Mouse (Mus musculus) intestine, embryonic 16.5 days (tissue): ENCODE measurements around the gene Nars2. TPM values are rescaled to one million over a fixed set of nuclear protein-coding genes. Genes with fewer than 3 reads are reported as not detected.
"Not testable (repeated sequence)": the region's sequence is repeated elsewhere in the genome, so short reads cannot be mapped to it uniquely, and the experiment has no call there.

Experiments used
- ATAC-seq: fragments of 200-750 bp; cut with Nextera tagmentation; 2 replicates; pipeline ENCODE4 v1.8.0; 2017; ENCODE audit warnings: moderate TSS enrichment, moderate library complexity
- H3K27ac ChIP-seq: fragments of 300-500 bp; sonication (generic); 2 replicates; pipeline ENCODE4 v1.5.1; 2014; ENCODE audit warnings: mild to moderate bottlenecking, low read length
- H3K27me3 ChIP-seq: fragments of 300-500 bp; sonication (generic); replicated peaks from 2 replicates; pipeline ENCODE4 v1.6.1; 2014; ENCODE audit warnings: low read length, control low read depth, mixed read lengths; ENCODE audit not compliant: control insufficient read depth, insufficient read depth
- H3K36me3 ChIP-seq: fragments of 300-500 bp; sonication (generic); 2 replicates; pipeline ENCODE4 v1.6.1; 2014; ENCODE audit warnings: low read length, control low read depth; ENCODE audit not compliant: control insufficient read depth, insufficient read depth
- H3K4me1 ChIP-seq: fragments of 300-500 bp; sonication (generic); 2 replicates; pipeline ENCODE4 v1.6.1; 2014; ENCODE audit warnings: low read length, control low read depth, mixed read lengths; ENCODE audit not compliant: control insufficient read depth, insufficient read depth
- H3K4me2 ChIP-seq: fragments of 300-500 bp; sonication (generic); 2 replicates; pipeline ENCODE4 v1.6.1; 2014; ENCODE audit warnings: low read depth, low read length, control low read depth
- H3K4me3 ChIP-seq: fragments of 300-500 bp; sonication (generic); 2 replicates; pipeline ENCODE4 v1.5.1; 2014; ENCODE audit warnings: mild to moderate bottlenecking, low read length
- H3K9ac ChIP-seq: fragments of 300-500 bp; sonication (generic); 2 replicates; pipeline ENCODE4 v1.6.1; 2014; ENCODE audit warnings: low read depth, low read length
- H3K9me3 ChIP-seq: fragments of 300-500 bp; sonication (generic); 2 replicates; pipeline ENCODE4 v1.6.1; 2016; ENCODE audit warnings: low read length, control low read depth; ENCODE audit not compliant: control insufficient read depth
- WGBS: fragments of 180-500 bp; shearing (Covaris S2); extraction: QIAGEN DNeasy Blood & Tissue Kit; methylation state at CpG from one replicate; pipeline ENCODE4 v1.1.7; 2014; 5-methylcytosine and 5-hydroxymethylcytosine counted together
- polyA plus RNA-seq: library from polyadenylated mRNA; unstranded; fragments of >200 nt; fragmentation: Nextera tagmentation; extraction: Ambion mirVana; gene quantifications from 2 replicates; pipeline ENCODE4 v1.2.1, GENCODE M21; 2015

Nars2 gene
- polyA plus RNA-seq, 1 experiment from 2014 or later = 29.7 TPM

- Histone ChIP-seq H3K4me1 (no peaks in the 10 kb centered on the region), H3K4me2 (no peak overlapping the region), H3K36me3 (no peaks in the 10 kb centered on the region), H3K27me3 (no peaks in the 10 kb centered on the region), H3K9me3 (no peaks in the 10 kb centered on the region), H3K4me3 (no peak overlapping the region), H3K9ac (no peak overlapping the region), H3K27ac (no peak overlapping the region)
- 74% methylated on average over 12 of the region's 12 CpGs for WGBS
- ATAC-seq = no peak
Measured at GRCm38 (mm10) chr7:96910310-96910960, 40.9 kb upstream of the Nars2 start.

GRCm38 (mm10) chr7:96914031-96914430 is 37.3 kb upstream of the Nars2 start:
- H3K4me1 ChIP-seq = no peaks in the 10 kb centered on the region
- H3K27me3 ChIP-seq = no peaks in the 10 kb centered on the region
- no peak overlapping the region for H3K4me3 ChIP-seq
- H3K27ac ChIP-seq = no peak overlapping the region
- H3K9ac ChIP-seq = no peak overlapping the region
- H3K4me2 ChIP-seq = no peak overlapping the region
- H3K36me3 ChIP-seq = no peaks in the 10 kb centered on the region
- 5% methylated on average over 6 of the region's 6 CpGs for WGBS
- H3K9me3 ChIP-seq = no peaks in the 10 kb centered on the region
- peak; percentile 69 for ATAC-seq

DNA sequence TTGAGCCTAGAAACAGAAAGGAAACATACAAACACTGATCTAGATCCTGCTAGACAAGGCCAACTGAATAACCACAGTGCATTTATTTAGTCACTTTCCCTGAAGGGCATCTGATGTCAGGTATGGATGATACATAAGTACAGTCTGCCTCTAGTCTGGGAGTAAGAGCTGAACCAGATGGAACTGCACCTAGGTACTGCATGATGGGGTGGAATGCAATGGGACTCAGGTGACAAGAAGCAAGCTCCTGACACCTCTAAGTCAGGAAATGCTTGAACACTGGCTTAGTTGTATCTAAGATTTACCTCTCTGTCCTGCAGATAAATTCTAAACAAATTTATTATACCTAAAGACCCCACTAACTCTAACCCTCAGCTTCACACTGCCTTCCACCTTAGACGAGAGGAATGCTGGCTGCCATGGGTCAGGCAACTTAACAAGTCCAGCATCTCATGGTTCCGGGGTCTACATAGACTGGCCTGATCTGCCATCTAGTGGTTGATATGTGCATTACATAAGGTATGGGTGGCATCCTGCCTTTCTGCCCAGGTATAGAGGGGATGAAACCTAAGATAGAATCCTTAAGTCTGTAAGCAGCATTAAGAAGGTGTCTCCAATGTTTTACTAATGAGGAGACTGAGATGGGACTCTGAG is 35.7 kb upstream of the Nars2 start:
- Histone ChIP-seq H3K4me1 (no peaks in the 10 kb centered on the region), H3K9me3 (no peaks in the 10 kb centered on the region), H3K36me3 (no peaks in the 10 kb centered on the region), H3K27me3 (no peaks in the 10 kb centered on the region), H3K4me2 (no peak overlapping the region), H3K27ac (no peak overlapping the region), H3K4me3 (no peak overlapping the region), H3K9ac (no peak overlapping the region)
- peak; percentile 67 for ATAC-seq
- 1% methylated on average over 2 of the region's 2 CpGs for WGBS

DNA sequence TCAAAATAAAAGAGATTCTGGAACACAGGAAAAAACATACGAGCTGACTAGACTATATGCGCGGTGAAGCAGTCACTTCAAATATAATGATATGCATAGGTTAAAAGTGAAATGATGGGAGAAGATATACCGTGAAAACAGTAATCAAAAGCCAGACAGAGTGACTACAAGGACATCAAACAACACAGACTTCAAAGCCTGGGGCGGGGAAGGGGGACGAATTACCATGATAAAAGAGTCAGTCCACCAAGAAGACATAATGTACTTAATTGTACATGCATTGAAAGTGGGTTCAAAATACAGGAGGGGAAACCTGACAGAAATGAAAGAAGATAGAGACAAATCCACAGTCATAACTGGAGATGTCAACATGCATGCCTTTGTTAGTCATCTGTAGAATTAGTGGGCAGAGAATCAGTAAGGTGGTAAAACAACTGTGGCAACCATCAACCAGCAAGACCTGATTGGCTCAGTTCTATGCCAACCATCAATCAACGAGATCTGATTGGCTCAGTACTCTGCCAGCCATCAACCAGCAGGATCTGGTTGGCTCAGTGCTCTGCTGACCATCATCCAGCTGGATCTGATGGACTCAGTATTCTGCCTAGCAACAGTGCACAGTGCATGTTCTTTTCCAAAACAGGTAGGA is 30.7 kb upstream of the Nars2 start:
- 77% methylated on average over 7 of the region's 7 CpGs for WGBS
- no peak for ATAC-seq

DNA sequence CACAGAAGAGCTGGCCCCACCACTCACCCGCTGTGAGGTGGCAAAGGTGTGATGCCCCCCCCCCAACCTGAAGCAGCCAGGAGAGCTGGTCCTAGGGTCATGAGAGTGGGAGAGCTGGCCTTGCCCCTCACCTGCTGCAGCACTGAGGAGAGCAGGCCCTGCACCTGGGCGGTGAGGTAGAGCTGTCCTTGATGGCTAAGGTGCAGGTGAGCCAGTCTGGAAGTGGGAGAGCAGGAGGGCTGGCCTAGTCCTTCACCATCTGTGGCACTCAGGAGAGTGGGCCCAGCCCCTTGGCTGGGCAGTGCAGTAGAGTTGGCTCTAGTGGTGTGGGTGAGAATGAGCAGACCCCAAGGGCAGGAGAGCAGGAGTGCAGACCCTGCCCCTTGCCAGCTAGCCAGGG is 28.4 kb upstream of the Nars2 start:
- Histone ChIP-seq H3K4me2 (no peak overlapping the region), H3K27ac (no peak overlapping the region), H3K4me3 (no peak overlapping the region), H3K4me1 (no peaks in the 10 kb centered on the region), H3K9me3 (no peaks in the 10 kb centered on the region), H3K9ac (no peak overlapping the region), H3K27me3 (no peaks in the 10 kb centered on the region), H3K36me3 (no peaks in the 10 kb centered on the region)
- 97% methylated on average over 2 of the region's 2 CpGs for WGBS
- no peak for ATAC-seq

More for the DNA sequence above, 30.7 kb upstream of the Nars2 start:
- no peak overlapping the region for H3K9ac ChIP-seq
- H3K4me2 ChIP-seq = no peak overlapping the region
- H3K27ac ChIP-seq = no peak overlapping the region
- no peaks in the 10 kb centered on the region for H3K4me1 ChIP-seq
- no peaks in the 10 kb centered on the region for H3K9me3 ChIP-seq
- no peaks in the 10 kb centered on the region for H3K27me3 ChIP-seq
- H3K36me3 ChIP-seq = no peaks in the 10 kb centered on the region
- H3K4me3 ChIP-seq = no peak overlapping the region

- Histone ChIP-seq H3K27ac (no peak overlapping the region), H3K9me3 (no peaks in the 10 kb centered on the region), H3K9ac (no peak overlapping the region), H3K4me3 (no peak overlapping the region), H3K27me3 (no peaks in the 10 kb centered on the region), H3K4me2 (no peak overlapping the region), H3K4me1 (no peaks in the 10 kb centered on the region), H3K36me3 (no peaks in the 10 kb centered on the region)
- 73% methylated on average over 5 of the region's 5 CpGs for WGBS
- ATAC-seq = no peak
Measured at GRCm38 (mm10) chr7:96943715-96944377, 7.5 kb upstream of the Nars2 start.

DNA sequence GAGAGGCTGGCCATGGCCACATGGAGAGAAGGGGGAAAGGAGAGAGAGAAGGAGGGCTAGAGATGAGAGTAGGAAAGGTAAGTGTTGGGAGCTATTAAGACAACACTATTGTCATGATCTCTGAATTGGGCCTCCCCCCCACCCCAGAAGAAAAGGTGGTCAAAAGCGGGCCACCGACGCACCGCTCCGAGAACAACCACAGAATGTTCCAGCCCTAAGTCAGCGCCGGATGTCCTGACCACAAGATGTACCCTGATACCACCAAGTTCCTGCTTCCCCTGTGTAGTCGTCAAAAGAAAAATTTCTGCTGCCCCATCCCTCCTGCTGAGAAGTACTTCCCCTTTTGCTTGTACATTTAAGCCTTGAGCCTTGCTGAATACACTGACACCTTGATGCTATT is 4.8 kb upstream of the Nars2 start:
- H3K4me3 ChIP-seq, H3K9me3 ChIP-seq, H3K27me3 ChIP-seq, H3K4me2 ChIP-seq, H3K4me1 ChIP-seq, H3K36me3 ChIP-seq, H3K27ac ChIP-seq, H3K9ac ChIP-seq, ATAC-seq: not testable (repeated sequence)
- 86% methylated on average over 8 of the region's 8 CpGs for WGBS

DNA sequence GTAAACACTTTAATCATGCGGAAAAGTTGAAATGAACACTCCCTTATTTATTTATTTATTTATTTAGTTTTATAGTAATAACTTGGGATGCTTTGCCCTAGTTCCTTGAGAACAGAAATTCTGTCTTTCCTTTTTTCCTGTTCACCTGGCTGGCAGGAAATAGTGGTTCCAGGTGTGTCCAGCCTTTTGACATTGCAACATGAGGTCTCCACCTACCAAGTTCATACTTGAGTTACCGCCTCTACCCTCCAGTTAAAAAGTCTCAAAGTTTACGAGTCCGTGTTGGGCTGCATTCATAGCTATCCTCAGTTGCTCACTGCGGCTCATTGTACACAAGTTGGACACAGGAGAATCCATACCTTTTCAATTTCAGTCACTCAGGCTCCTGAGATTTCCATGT is 789 bp downstream of the Nars2 start:
- Histone ChIP-seq H3K4me2 (peak overlapping the region; percentile 80), H3K4me1 (peaks cover 3% of the 10 kb centered on the region; the same call in 1 of the 2 replicates), H3K9ac (peak overlapping the region; percentile 85), H3K27me3 (no peaks in the 10 kb centered on the region), H3K27ac (peak overlapping the region; percentile 92; the same call in 1 of the 2 replicates), H3K9me3 (no peaks in the 10 kb centered on the region), H3K36me3 (no peaks in the 10 kb centered on the region), H3K4me3 (peak overlapping the region; percentile 71)
- 27% methylated on average over 5 of the region's 5 CpGs for WGBS
- ATAC-seq = no peak

DNA sequence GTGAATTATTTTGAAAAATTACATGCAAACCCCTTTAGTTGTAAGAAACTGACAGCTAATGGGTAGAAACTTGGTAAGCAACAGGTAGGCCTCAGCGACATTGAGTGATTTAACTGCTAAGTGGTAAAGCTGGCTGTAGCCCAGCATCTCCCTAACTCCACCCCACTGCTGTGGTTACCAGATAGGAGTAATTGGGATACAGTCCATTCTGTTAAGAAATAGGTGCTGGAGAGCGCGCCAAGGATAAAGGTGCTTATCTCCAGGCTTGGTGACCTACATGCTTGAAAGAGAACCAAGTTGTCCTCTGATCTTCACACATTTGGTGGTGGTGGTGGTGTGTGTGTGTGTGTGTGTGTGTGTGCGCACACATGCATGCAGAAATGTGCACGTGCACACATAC is 7.9 kb downstream of the Nars2 start:
- Histone ChIP-seq H3K27ac (no peak overlapping the region), H3K27me3 (no peaks in the 10 kb centered on the region), H3K4me1 (no peaks in the 10 kb centered on the region), H3K9me3 (no peaks in the 10 kb centered on the region), H3K4me3 (no peak overlapping the region), H3K36me3 (no peaks in the 10 kb centered on the region; the same call in 1 of the 2 replicates), H3K4me2 (no peak overlapping the region), H3K9ac (no peak overlapping the region)
- WGBS = 95% methylated on average over 5 of the region's 5 CpGs
- ATAC-seq = no peak
